8 mouse cellular contexts compared by ENCODE assay signal in genomic region chr17:31834320-31835065, GRCm38 (mm10). TPM values are rescaled to one million over a fixed set of nuclear protein-coding genes. Genes with fewer than 3 reads are reported as not detected.
DNase-seq lines count a peak whose midpoint lies in the region; ATAC-seq and TF ChIP-seq lines count a peak whose summit lies in the region.

No protein-coding gene starts in this region.

- H3K4me3 ChIP-seq in forebrain, embryonic 12.5 days (replicated peaks): no peak overlapping the region
- H3K4me3 ChIP-seq in forebrain, embryonic 13.5 days: no peak overlapping the region
- H3K4me3 ChIP-seq in embryonic facial prominence, embryonic 13.5 days: no peak overlapping the region
- no peak overlapping the region for H3K4me3 ChIP-seq in kidney, adult 2 months (ENCODE audit: insufficient read depth, low read depth, low read length)

- TF ChIP-seq CTCF in kidney, adult 2 months (conservative IDR thresholded peaks at IDR 0.05; ENCODE audit: insufficient read depth, insufficient read length, low read depth, low read length): no peak

- no peaks in the 10 kb centered on the region for H3K36me3 ChIP-seq in forebrain, embryonic 12.5 days (replicated peaks)
- no peaks in the 10 kb centered on the region for H3K36me3 ChIP-seq in forebrain, embryonic 13.5 days (ENCODE audit: poor library complexity, severe bottlenecking)
- H3K36me3 ChIP-seq in embryonic facial prominence, embryonic 13.5 days: no peaks in the 10 kb centered on the region
- H3K36me3 ChIP-seq in kidney, adult 2 months (ENCODE audit: control insufficient read depth, insufficient read depth, low read length): no peaks in the 10 kb centered on the region

- H3K9me3 ChIP-seq in forebrain, embryonic 12.5 days: 0 out of 2 replicates have a peak, but pooled peaks cover 3% of the 10 kb centered on the region
- H3K9me3 ChIP-seq in forebrain, embryonic 13.5 days (replicated peaks): 0 out of 2 replicates have a peak, but pooled peaks cover 5% of the 10 kb centered on the region
- no peaks in the 10 kb centered on the region for H3K9me3 ChIP-seq in embryonic facial prominence, embryonic 13.5 days

- DNase-seq in kidney, adult 2 months: peak; percentile 78
- peak; percentile 62 to 83 for DNase-seq in lung, postnatal 4 days
- no peak for DNase-seq in layer of hippocampus, postnatal 36 days
- no peak for DNase-seq in frontal cortex, postnatal 10 days (ENCODE audit: low spot score in 2 of 2)
- DNase-seq in testis, postnatal 14 days (ENCODE audit: low spot score): no peak

- ATAC-seq in forebrain, embryonic 12.5 days (ENCODE audit: low FRiP score): no peak
- ATAC-seq in forebrain, embryonic 13.5 days: no peak
- no peak for ATAC-seq in embryonic facial prominence, embryonic 13.5 days (ENCODE audit: insufficient number of reproducible peaks, insufficient read depth, low FRiP score, low TSS enrichment, low read depth)

- peaks cover 5% of the 10 kb centered on the region for H3K4me1 ChIP-seq in forebrain, embryonic 12.5 days
- peaks cover 6% of the 10 kb centered on the region; the same call in 1 of the 2 replicates for H3K4me1 ChIP-seq in forebrain, embryonic 13.5 days
- H3K4me1 ChIP-seq in embryonic facial prominence, embryonic 13.5 days: peaks cover 31% of the 10 kb centered on the region
- H3K4me1 ChIP-seq in kidney, adult 2 months (ENCODE audit: control insufficient read depth, insufficient read depth, low read length): peaks cover 17% of the 10 kb centered on the region

- TF ChIP-seq POLR2A in kidney, adult 2 months (IDR thresholded peaks at IDR 0.05; ENCODE audit: low read depth, low read length): no peak

- no peaks in the 10 kb centered on the region for H3K27me3 ChIP-seq in forebrain, embryonic 12.5 days
- H3K27me3 ChIP-seq in forebrain, embryonic 13.5 days: no peaks in the 10 kb centered on the region
- H3K27me3 ChIP-seq in embryonic facial prominence, embryonic 13.5 days: no peaks in the 10 kb centered on the region
- H3K27me3 ChIP-seq in kidney, adult 2 months (replicated peaks; ENCODE audit: control insufficient read depth, insufficient read depth, low read length): no peaks in the 10 kb centered on the region

- H3K27ac ChIP-seq in forebrain, embryonic 12.5 days: 0 out of 2 replicates have a peak overlapping the region, but pooled peaks have one; percentile 19
- H3K27ac ChIP-seq in forebrain, embryonic 13.5 days: no peak overlapping the region
- peak overlapping the region; percentile 60; the same call in 1 of the 2 replicates for H3K27ac ChIP-seq in embryonic facial prominence, embryonic 13.5 days
- peak overlapping the region; percentile 49 for H3K27ac ChIP-seq in kidney, adult 2 months (ENCODE audit: insufficient read depth, low read depth, low read length)

- 79% methylated on average over 6 of the region's 6 CpGs for WGBS in forebrain, embryonic 12.5 days
- 76% methylated on average over 6 of the region's 6 CpGs for WGBS in forebrain, embryonic 13.5 days
- WGBS in embryonic facial prominence, embryonic 13.5 days: 72% methylated on average over 6 of the region's 6 CpGs
- WGBS in kidney, adult 2 months: 47% methylated on average over 6 of the region's 6 CpGs

- no peak overlapping the region for H3K9ac ChIP-seq in forebrain, embryonic 12.5 days
- no peak overlapping the region for H3K9ac ChIP-seq in forebrain, embryonic 13.5 days
- no peak overlapping the region for H3K9ac ChIP-seq in embryonic facial prominence, embryonic 13.5 days

- no peak overlapping the region for H3K4me2 ChIP-seq in forebrain, embryonic 12.5 days
- H3K4me2 ChIP-seq in forebrain, embryonic 13.5 days: no peak overlapping the region
- H3K4me2 ChIP-seq in embryonic facial prominence, embryonic 13.5 days: no peak overlapping the region

RNA-seq across cellular contexts. Expression of gene Sik1, which starts 21.1 kb away (rescaled TPM):
- 15.2 and 16.7 TPM in 2 replicates for polyA plus RNA-seq in forebrain, embryonic 12.5 days (2016; fragmentation: Nextera tagmentation; extraction: Ambion mirVana)
- polyA plus RNA-seq in forebrain, embryonic 13.5 days (2015; fragmentation: Nextera tagmentation; extraction: Ambion mirVana): 13.5 and 13.8 TPM in 2 replicates
- polyA plus RNA-seq in embryonic facial prominence, embryonic 13.5 days (2015; fragmentation: Nextera tagmentation; extraction: Ambion mirVana): 15.6 and 17.1 TPM in 2 replicates
- polyA plus RNA-seq in kidney, adult 2 months (2012; rRNA removed): 35.5 and 57.6 TPM in 2 replicates
- total RNA-seq in layer of hippocampus, postnatal 36 days (2021): 10 to 100 TPM; 16.9 to 18.0 TPM

Comparison
In these comparisons a context has a peak if more than half of its experiments do, and no peak if none do; other contexts are left out.
1. DNase-seq: peak in kidney, adult 2 months (single experiment) and lung, postnatal 4 days (2 of 2); none in layer of hippocampus, postnatal 36 days (0 of 2), frontal cortex, postnatal 10 days (0 of 2) and testis, postnatal 14 days (single experiment).